Mouse (Mus musculus): Measurements from ENCODE around the gene Mrps7. TPM values are rescaled to one million over a fixed set of nuclear protein-coding genes. Genes with fewer than 3 reads are reported as not detected.

Mrps7 gene
- total and polyA plus RNA-seq, 3 experiments = 106 to 199 (median 157) TPM

- TF ChIP-seq SIN3A (IDR thresholded peaks at IDR 0.05; ENCODE audit: low read length) (peak; percentile 97), HCFC1 (IDR thresholded peaks at IDR 0.05; ENCODE audit: low read depth, low read length) (peak; percentile 100), MAZ (IDR thresholded peaks at IDR 0.05; ENCODE audit: low read depth, low read length) (peak; percentile 74; the same call in 1 of the 2 replicates), ZNF384 (IDR thresholded peaks at IDR 0.05; ENCODE audit: low read depth, low read length) (peak; percentile 72; the same call in 1 of the 2 replicates), ZMIZ1 (IDR thresholded peaks at IDR 0.05; ENCODE audit: low read depth, low read length) (peak; percentile 86), UBTF (IDR thresholded peaks at IDR 0.05; ENCODE audit: borderline replicate concordance, insufficient read depth, low read depth, low read length) (no peak), BHLHE40 (IDR thresholded peaks at IDR 0.05; ENCODE audit: borderline replicate concordance, low read depth, low read length) (no peak), NRF1 (IDR thresholded peaks at IDR 0.05; ENCODE audit: insufficient read depth, low read depth, low read length, poor library complexity, severe bottlenecking) (peak; percentile 77), POLR2AphosphoS5 (IDR thresholded peaks at IDR 0.05; ENCODE audit: borderline replicate concordance, low read depth, low read length) (no peak), MYC (IDR thresholded peaks at IDR 0.05; ENCODE audit: low read depth, low read length) (peak; percentile 77), E2F4 (IDR thresholded peaks at IDR 0.05; ENCODE audit: borderline replicate concordance, low read depth, low read length) (peak; percentile 91), MYB (IDR thresholded peaks at IDR 0.05; ENCODE audit: low read depth, low read length) (no peak), MEF2A (IDR thresholded peaks at IDR 0.05; ENCODE audit: extremely low read depth, insufficient replicate concordance, low read depth, low read length, poor library complexity, severe bottlenecking) (no peak)
Observed at GRCm38 (mm10) chr11:115627705-115628464, 24.2 kb downstream of the Mrps7 start, which contains the start of gene Slc25a19 (continued).

GRCm38 (mm10) chr11:115628465-115629101 lies 24.9 kb downstream of the Mrps7 start:
- TF ChIP-seq MAFK (IDR thresholded peaks at IDR 0.05; ENCODE audit: borderline replicate concordance, low read depth, low read length) (no peak), GATA1 (IDR thresholded peaks at IDR 0.05; ENCODE audit: low read depth, low read length) (0 out of 2 replicates have a peak, but pooled peaks have one; percentile 4), MEF2A (IDR thresholded peaks at IDR 0.05; ENCODE audit: extremely low read depth, insufficient replicate concordance, low read depth, low read length, poor library complexity, severe bottlenecking) (no peak), POLR2AphosphoS2 (IDR thresholded peaks at IDR 0.05; ENCODE audit: low read length) (0 out of 2 replicates have a peak, but pooled peaks have one; percentile 0), GABPA (IDR thresholded peaks at IDR 0.05; ENCODE audit: low read depth, low read length) (no peak), POLR2A (IDR thresholded peaks at IDR 0.05; ENCODE audit: control insufficient read depth in 1 of 2, insufficient read depth in 1 of 2, low read depth in 1 of 2, low read length in 2 of 2, poor library complexity in 1 of 2) (0 out of 4 replicates have a peak, but pooled peaks of 1 of the 2 experiments have one; percentile 7), CHD2 (IDR thresholded peaks at IDR 0.05; ENCODE audit: low read length) (no peak), ETS1 (IDR thresholded peaks at IDR 0.05; ENCODE audit: low read depth, low read length) (no peak), MAX (IDR thresholded peaks at IDR 0.05; ENCODE audit: low read length) (no peak), UBTF (IDR thresholded peaks at IDR 0.05; ENCODE audit: borderline replicate concordance, insufficient read depth, low read depth, low read length) (no peak), CHD1 (IDR thresholded peaks at IDR 0.05; ENCODE audit: low read depth, low read length) (no peak)
- peaks cover 21% of the 10 kb centered on the region for H3K79me2 ChIP-seq (ENCODE audit: control insufficient read depth, insufficient read depth, low read length, poor library complexity)
- peaks cover 6 to 29% of the 10 kb centered on the region in 2 experiments for H3K4me1 ChIP-seq (ENCODE audit: control insufficient read depth in 1 of 2, insufficient read depth in 2 of 2, low read length in 2 of 2)
- peak overlapping the region; percentile 56 to 58 for H3K4me3 ChIP-seq (ENCODE audit: control insufficient read depth in 1 of 2, insufficient read depth in 1 of 2, low read depth in 2 of 2, low read length in 2 of 2)
- H3K27ac ChIP-seq (ENCODE audit: control insufficient read depth, low read depth, low read length) = peak overlapping the region; percentile 83
- H3K9me3 ChIP-seq (replicated peaks; ENCODE audit: insufficient read depth, low read length) = no peaks in the 10 kb centered on the region
- no peaks in the 10 kb centered on the region for H3K27me3 ChIP-seq (ENCODE audit: control insufficient read depth in 1 of 2, insufficient read depth in 2 of 2, low read length in 2 of 2)
- peaks cover 0 to 9% of the 10 kb centered on the region in 2 experiments; a peak in 2 of 4 replicates for H3K36me3 ChIP-seq (ENCODE audit: control insufficient read depth in 1 of 2, insufficient read depth in 2 of 2, low read length in 2 of 2)
- DNase-seq (ENCODE audit: low read depth, low spot score) = peak; percentile 64
- peak overlapping the region; percentile 75 for H3K9ac ChIP-seq (ENCODE audit: control insufficient read depth, low read depth, low read length, poor library complexity, severe bottlenecking)

All from MEL (cell line).